Mouse (Mus musculus) ES-Bruce4 (cell line): ENCODE measurements around the gene Tubgcp4.

ENCODE experiments used
- CTCF ChIP-seq: IDR thresholded peaks from one replicate; pipeline ENCODE4 v1.8.1; 2011; ENCODE audit warnings: low read depth, low read length
- EP300 ChIP-seq: IDR thresholded peaks from 2 replicates; pipeline ENCODE4 v1.6.1; 2011; ENCODE audit warnings: low read depth, low read length; ENCODE audit not compliant: insufficient read depth

- TF ChIP-seq EP300, result no peak
- no peak for TF ChIP-seq CTCF
Observed at GRCm38 (mm10) chr2:121223010-121223409, 52.6 kb downstream of the Tubgcp4 start.
